Mouse (Mus musculus): ENCODE measurements around the gene Tmem108.

GRCm38 (mm10) chr9:103642300-103642699 lies 119.3 kb downstream of the Tmem108 start:
- TF ChIP-seq CTCF (conservative IDR thresholded peaks at IDR 0.05; ENCODE audit: low read length) (no peak), POU5F1 (IDR thresholded peaks at IDR 0.05; ENCODE audit: borderline replicate concordance, low read length) (no peak), NANOG (IDR thresholded peaks at IDR 0.05; ENCODE audit: borderline replicate concordance, low read length) (no peak)
